Mouse (Mus musculus): ENCODE measurements around the gene Grid1.

DNA sequence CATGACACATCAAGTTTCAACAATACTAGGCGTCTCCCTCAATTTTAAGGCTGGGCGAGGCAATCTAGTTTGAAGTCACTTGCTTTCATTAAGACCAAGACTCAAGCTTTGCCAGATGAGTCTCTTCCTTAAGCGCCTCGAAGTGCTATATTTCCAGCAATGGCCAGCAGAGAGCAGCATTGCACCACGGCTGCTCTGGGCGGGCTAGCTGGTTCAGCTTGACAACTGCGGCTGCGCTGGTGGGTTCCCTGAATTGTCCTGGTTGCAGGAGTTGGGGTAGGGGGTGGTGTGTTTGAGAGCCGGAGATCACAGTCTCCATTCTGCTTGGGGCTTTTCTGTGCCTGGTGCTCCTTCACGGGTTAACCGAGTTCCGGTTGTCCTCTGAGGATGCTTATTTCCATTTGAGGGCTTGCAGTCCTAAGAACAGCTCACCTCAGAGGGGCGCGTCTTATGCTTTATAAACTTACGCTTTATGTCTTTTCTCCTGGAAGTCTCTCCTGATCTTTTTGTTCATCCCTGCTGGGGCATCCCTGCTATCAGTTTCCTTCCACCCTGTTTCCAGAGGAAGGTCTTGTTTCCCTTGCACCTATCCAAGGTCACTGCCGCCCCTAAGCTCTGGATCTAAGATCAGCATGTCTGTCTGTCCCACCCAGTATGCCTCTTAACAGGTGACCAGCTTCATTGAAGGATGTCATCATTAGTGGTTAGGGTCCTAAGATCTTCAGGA, 9.0 kb upstream of the Grid1 start:
- peak; percentile 77; the same call in 1 of the 2 replicates for TF ChIP-seq CTCF (IDR thresholded peaks at IDR 0.05; ENCODE audit: borderline replicate concordance, control insufficient read depth, extremely low read depth, insufficient read depth, low read length, poor library complexity)
- no peak for TF ChIP-seq POLR2A (IDR thresholded peaks at IDR 0.05; ENCODE audit: control insufficient read depth, extremely low read depth, insufficient read depth, low read length, poor library complexity)
